Mouse (Mus musculus) limb, embryonic 15.5 days (tissue): Measurements from ENCODE around the gene Hist4h4. TPM values are rescaled to one million over a fixed set of nuclear protein-coding genes. Genes with fewer than 3 reads are reported as not detected.
A peak's percentile ranks its signal among the peaks of the same experiment; 100 is the strongest.

Experiments used
- ATAC-seq: fragments of 200-750 bp; cut with Nextera tagmentation; 2 replicates; pipeline ENCODE4 v1.8.0; 2017; ENCODE audit warnings: low read depth, moderate TSS enrichment; ENCODE audit not compliant: insufficient number of reproducible peaks, low FRiP score, low TSS enrichment
- H3K27ac ChIP-seq: fragments of 300-500 bp; sonication (generic); 2 replicates; pipeline ENCODE4 v1.5.1; 2015; ENCODE audit warnings: moderate library complexity, mild to moderate bottlenecking, inconsistent platforms
- H3K27me3 ChIP-seq: fragments of 300-500 bp; sonication (generic); 2 replicates; pipeline ENCODE4 v1.6.1; 2015; ENCODE audit warnings: inconsistent platforms
- H3K36me3 ChIP-seq: fragments of 300-500 bp; sonication (generic); 2 replicates; pipeline ENCODE4 v1.6.1; 2015; ENCODE audit warnings: inconsistent platforms
- H3K4me1 ChIP-seq: fragments of 300-500 bp; sonication (generic); 2 replicates; pipeline ENCODE4 v1.6.1; 2015; ENCODE audit warnings: inconsistent platforms
- H3K4me2 ChIP-seq: fragments of 300-500 bp; sonication (generic); 2 replicates; pipeline ENCODE4 v1.6.1; 2015; ENCODE audit warnings: mild to moderate bottlenecking, inconsistent platforms
- H3K4me3 ChIP-seq: fragments of 300-500 bp; sonication (generic); 2 replicates; pipeline ENCODE4 v1.5.1; 2015; ENCODE audit warnings: mild to moderate bottlenecking, inconsistent platforms
- H3K9ac ChIP-seq: fragments of 300-500 bp; sonication (generic); 2 replicates; pipeline ENCODE4 v1.6.1; 2015; ENCODE audit warnings: inconsistent platforms
- H3K9me3 ChIP-seq: fragments of 300-500 bp; sonication (generic); 2 replicates; pipeline ENCODE4 v1.6.1; 2016; ENCODE audit warnings: inconsistent platforms
- WGBS: fragments of 180-500 bp; shearing (Covaris S2); methylation state at CpG from one replicate; pipeline ENCODE4 v1.1.7; 2015; 5-methylcytosine and 5-hydroxymethylcytosine counted together
- polyA plus RNA-seq: library from polyadenylated mRNA; unstranded; fragments of >200 nt; fragmentation: Nextera tagmentation; extraction: Ambion mirVana; gene quantifications from 2 replicates; pipeline ENCODE4 v1.2.1, GENCODE M21; 2015

Hist4h4 gene
- polyA plus RNA-seq, 1 experiment from 2014 or later, result 0.54 TPM

- no peak overlapping the region for H3K4me2 ChIP-seq
- H3K27ac ChIP-seq, result no peak overlapping the region
- no peaks in the 10 kb centered on the region for H3K27me3 ChIP-seq
- no peak overlapping the region for H3K9ac ChIP-seq
- no peaks in the 10 kb centered on the region for H3K9me3 ChIP-seq
- peaks cover 7% of the 10 kb centered on the region for H3K4me1 ChIP-seq
- ATAC-seq, result no peak
- no peaks in the 10 kb centered on the region for H3K36me3 ChIP-seq
- WGBS, result 68% methylated on average over 5 of the region's 5 CpGs
- H3K4me3 ChIP-seq, result no peak overlapping the region
Observed at GRCm38 (mm10) chr6:136831712-136832111, 27.5 kb upstream of the Hist4h4 start.

- H3K4me1 ChIP-seq, result peaks cover 7% of the 10 kb centered on the region
- peaks cover 18% of the 10 kb centered on the region for H3K36me3 ChIP-seq
- H3K9ac ChIP-seq, result 0 out of 2 replicates have a peak overlapping the region, but pooled peaks have one; percentile 37
- H3K27ac ChIP-seq, result peak overlapping the region; percentile 86
- no peak for ATAC-seq
- peak overlapping the region; percentile 53 for H3K4me2 ChIP-seq
- 35% methylated on average over 4 of the region's 4 CpGs for WGBS
- peak overlapping the region; percentile 84 for H3K4me3 ChIP-seq
- H3K9me3 ChIP-seq, result no peaks in the 10 kb centered on the region
- no peaks in the 10 kb centered on the region for H3K27me3 ChIP-seq
Observed at GRCm38 (mm10) chr6:136828681-136829080, 24.5 kb upstream of the Hist4h4 start.

- WGBS, result under 1% methylated on average over 45 of the region's 45 CpGs
- peaks cover 20% of the 10 kb centered on the region for H3K36me3 ChIP-seq
- peak within 1 kb of the TSS; percentile 90 for H3K9ac ChIP-seq
Observed at GRCm38 (mm10) chr6:136827881-136828561, 23.8 kb upstream of the Hist4h4 start, which contains the start of gene Wbp11. Gene Wbp11 (minus strand): TSS chr6:136828233.

GRCm38 (mm10) chr6:136827516-136827880, 23.3 kb upstream of the Hist4h4 start, which contains the start of gene BC049715:
Gene BC049715 (plus strand): TSS chr6:136827626.
- ATAC-seq, result no peak
- Histone ChIP-seq H3K9ac (peak within 1 kb of the TSS; percentile 90), H3K36me3 (peaks cover 25% of the 10 kb centered on the region), H3K4me3 (peak within 1 kb of the TSS; percentile 84), H3K4me2 (peak within 1 kb of the TSS; percentile 56), H3K27me3 (no peaks in the 10 kb centered on the region), H3K4me1 (peaks cover 7% of the 10 kb centered on the region), H3K27ac (peak within 1 kb of the TSS; percentile 86), H3K9me3 (no peaks in the 10 kb centered on the region)
- under 1% methylated on average over 34 of the region's 34 CpGs for WGBS

More at GRCm38 (mm10) chr6:136827881-136828561, 23.8 kb upstream of the Hist4h4 start, which contains the start of gene Wbp11:
- Histone ChIP-seq H3K4me1 (peaks cover 7% of the 10 kb centered on the region), H3K9me3 (no peaks in the 10 kb centered on the region), H3K27ac (peak within 1 kb of the TSS; percentile 86), H3K4me2 (peak within 1 kb of the TSS; percentile 56), H3K27me3 (no peaks in the 10 kb centered on the region), H3K4me3 (peak within 1 kb of the TSS; percentile 84)
- peak; percentile 100 for ATAC-seq

- H3K36me3 ChIP-seq, result peaks cover 29% of the 10 kb centered on the region
- no peak for ATAC-seq
- peak overlapping the region; percentile 90 for H3K9ac ChIP-seq
- no peaks in the 10 kb centered on the region for H3K27me3 ChIP-seq
- H3K27ac ChIP-seq, result peak overlapping the region; percentile 78; the same call in 1 of the 2 replicates
- H3K9me3 ChIP-seq, result no peaks in the 10 kb centered on the region
- H3K4me1 ChIP-seq, result peaks cover 7% of the 10 kb centered on the region
- peak overlapping the region; percentile 56 for H3K4me2 ChIP-seq
- peak overlapping the region; percentile 84 for H3K4me3 ChIP-seq
- WGBS, result 12% methylated on average over 7 of the region's 7 CpGs
Observed at GRCm38 (mm10) chr6:136827116-136827515, 22.9 kb upstream of the Hist4h4 start.

GRCm38 (mm10) chr6:136824987-136825386, 20.8 kb upstream of the Hist4h4 start:
- 93% methylated on average over 8 of the region's 8 CpGs for WGBS
- Histone ChIP-seq H3K36me3 (peaks cover 50% of the 10 kb centered on the region), H3K27me3 (no peaks in the 10 kb centered on the region), H3K4me1 (peaks cover 7% of the 10 kb centered on the region), H3K9me3 (no peaks in the 10 kb centered on the region), H3K9ac (no peak overlapping the region), H3K4me3 (no peak overlapping the region), H3K27ac (no peak overlapping the region), H3K4me2 (no peak overlapping the region)
- no peak for ATAC-seq

- ATAC-seq, result no peak
- 93% methylated on average over 18 of the region's 18 CpGs for WGBS
- no peaks in the 10 kb centered on the region for H3K27me3 ChIP-seq
- H3K27ac ChIP-seq, result no peak overlapping the region
- no peak overlapping the region for H3K4me2 ChIP-seq
- H3K36me3 ChIP-seq, result peaks cover 88% of the 10 kb centered on the region
- H3K9me3 ChIP-seq, result no peaks in the 10 kb centered on the region
- no peak overlapping the region for H3K9ac ChIP-seq
- no peak overlapping the region for H3K4me3 ChIP-seq
- H3K4me1 ChIP-seq, result no peaks in the 10 kb centered on the region
Observed at GRCm38 (mm10) chr6:136821086-136821485, 16.9 kb upstream of the Hist4h4 start.

- no peaks in the 10 kb centered on the region for H3K9me3 ChIP-seq
- H3K9ac ChIP-seq, result no peak overlapping the region
- H3K4me1 ChIP-seq, result no peaks in the 10 kb centered on the region
- 94% methylated on average over 21 of the region's 21 CpGs for WGBS
- no peak overlapping the region for H3K4me3 ChIP-seq
- no peaks in the 10 kb centered on the region for H3K27me3 ChIP-seq
- peaks cover 90% of the 10 kb centered on the region for H3K36me3 ChIP-seq
- ATAC-seq, result no peak
- H3K27ac ChIP-seq, result no peak overlapping the region
- H3K4me2 ChIP-seq, result no peak overlapping the region
Observed at GRCm38 (mm10) chr6:136820381-136820780, 16.2 kb upstream of the Hist4h4 start.

GRCm38 (mm10) chr6:136817549-136817948, 13.3 kb upstream of the Hist4h4 start:
- WGBS, result 91% methylated on average over 3 of the region's 3 CpGs
- Histone ChIP-seq H3K9ac (no peak overlapping the region), H3K36me3 (peaks cover 92% of the 10 kb centered on the region), H3K27ac (no peak overlapping the region), H3K9me3 (no peaks in the 10 kb centered on the region), H3K27me3 (no peaks in the 10 kb centered on the region), H3K4me2 (no peak overlapping the region), H3K4me3 (no peak overlapping the region), H3K4me1 (no peaks in the 10 kb centered on the region)
- no peak for ATAC-seq

GRCm38 (mm10) chr6:136816826-136817225, 12.6 kb upstream of the Hist4h4 start:
- no peak overlapping the region for H3K4me2 ChIP-seq
- WGBS, result 92% methylated on average over 21 of the region's 21 CpGs
- no peak overlapping the region for H3K9ac ChIP-seq
- H3K27me3 ChIP-seq, result no peaks in the 10 kb centered on the region
- H3K4me1 ChIP-seq, result no peaks in the 10 kb centered on the region
- ATAC-seq, result no peak
- H3K27ac ChIP-seq, result no peak overlapping the region
- H3K9me3 ChIP-seq, result no peaks in the 10 kb centered on the region
- no peak overlapping the region for H3K4me3 ChIP-seq
- peaks cover 91% of the 10 kb centered on the region for H3K36me3 ChIP-seq

GRCm38 (mm10) chr6:136815381-136815780, 11.2 kb upstream of the Hist4h4 start:
- no peaks in the 10 kb centered on the region for H3K27me3 ChIP-seq
- H3K36me3 ChIP-seq, result peaks cover 79% of the 10 kb centered on the region
- no peak overlapping the region for H3K4me3 ChIP-seq
- no peak for ATAC-seq
- no peaks in the 10 kb centered on the region for H3K9me3 ChIP-seq
- no peak overlapping the region for H3K4me2 ChIP-seq
- H3K4me1 ChIP-seq, result no peaks in the 10 kb centered on the region
- WGBS, result 93% methylated on average over 7 of the region's 7 CpGs
- no peak overlapping the region for H3K27ac ChIP-seq
- H3K9ac ChIP-seq, result no peak overlapping the region

GRCm38 (mm10) chr6:136813117-136813516, 8.9 kb upstream of the Hist4h4 start:
- peaks cover 58% of the 10 kb centered on the region for H3K36me3 ChIP-seq
- H3K9me3 ChIP-seq, result no peaks in the 10 kb centered on the region
- no peaks in the 10 kb centered on the region for H3K27me3 ChIP-seq
- no peak for ATAC-seq
- H3K4me3 ChIP-seq, result no peak overlapping the region
- peaks cover 13% of the 10 kb centered on the region for H3K4me1 ChIP-seq
- no peak overlapping the region for H3K27ac ChIP-seq
- H3K4me2 ChIP-seq, result no peak overlapping the region
- WGBS, result 31% methylated on average over 4 of the region's 4 CpGs
- no peak overlapping the region for H3K9ac ChIP-seq
